Mouse (Mus musculus): Measurements from ENCODE around the gene Ppp2r3a. TPM values are rescaled to one million over a fixed set of nuclear protein-coding genes. Genes with fewer than 3 reads are reported as not detected.
A peak's percentile ranks its signal among the peaks of the same experiment; 100 is the strongest.

Gene Ppp2r3a
- polyA plus RNA-seq, 1 experiment from 2014 or later = 16.4 TPM

DNA sequence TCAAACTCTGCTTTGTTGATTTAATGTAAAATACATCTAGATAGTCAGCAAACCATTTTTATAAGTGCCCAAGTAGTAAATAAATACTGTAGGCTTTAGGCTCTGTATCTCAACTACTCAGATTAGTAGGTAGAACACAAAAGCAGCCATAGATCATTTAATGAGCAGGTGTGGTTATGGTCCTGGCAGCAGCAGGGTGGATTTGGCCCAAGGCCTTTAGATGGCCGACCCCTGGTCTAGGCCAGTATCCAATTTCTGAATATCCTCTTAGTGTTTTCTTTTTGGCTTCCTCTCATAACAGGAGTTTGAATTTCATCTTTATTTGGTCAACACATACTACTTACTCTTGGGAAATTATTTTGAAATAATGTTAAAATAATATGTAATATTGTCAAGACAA lies 46.4 kb downstream of the Ppp2r3a start:
- 71% methylated on average over 1 of the region's 1 CpGs for WGBS
- Histone ChIP-seq H3K9ac (ENCODE audit: low read length) (no peak overlapping the region), H3K9me3 (ENCODE audit: control insufficient read depth, low read length) (no peaks in the 10 kb centered on the region), H3K27me3 (ENCODE audit: control insufficient read depth, insufficient read depth, low read length) (no peaks in the 10 kb centered on the region), H3K4me3 (ENCODE audit: low read depth, low read length) (no peak overlapping the region), H3K36me3 (ENCODE audit: control insufficient read depth, insufficient read depth, low read length) (no peaks in the 10 kb centered on the region), H3K4me1 (ENCODE audit: control insufficient read depth, insufficient read depth, low read length) (no peaks in the 10 kb centered on the region; the same call in 1 of the 2 replicates), H3K27ac (ENCODE audit: low read depth, low read length) (no peak overlapping the region), H3K4me2 (ENCODE audit: low read depth) (no peak overlapping the region)
- ATAC-seq (ENCODE audit: insufficient read depth, low FRiP score, low TSS enrichment) (no peak), DNase-seq (ENCODE audit: low spot score) (no peak)

DNA sequence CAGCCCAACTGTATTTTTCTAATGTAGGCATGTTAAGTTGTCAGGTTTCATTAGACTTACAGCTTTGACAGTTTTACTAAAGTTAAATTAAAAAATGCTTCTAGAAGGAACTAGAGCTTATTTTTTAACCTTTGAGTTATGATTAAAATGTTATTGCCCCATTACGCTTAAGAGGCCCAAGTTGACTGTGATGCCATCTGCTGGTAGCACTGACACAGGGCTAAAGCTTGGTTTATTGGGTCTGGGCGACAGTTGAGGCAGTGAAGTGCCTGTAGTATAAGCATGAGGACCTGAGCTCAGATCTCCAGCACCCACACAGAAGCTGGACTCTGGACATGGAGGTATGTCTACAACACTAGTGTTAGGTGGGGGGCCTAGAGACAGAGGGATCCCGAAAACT lies 47.5 kb downstream of the Ppp2r3a start:
- DNase-seq (ENCODE audit: low spot score) (no peak), ATAC-seq (ENCODE audit: insufficient read depth, low FRiP score, low TSS enrichment) (no peak)
- Histone ChIP-seq H3K36me3 (ENCODE audit: control insufficient read depth, insufficient read depth, low read length) (no peaks in the 10 kb centered on the region), H3K4me1 (ENCODE audit: control insufficient read depth, insufficient read depth, low read length) (no peaks in the 10 kb centered on the region; the same call in 1 of the 2 replicates), H3K4me2 (ENCODE audit: low read depth) (no peak overlapping the region), H3K27ac (ENCODE audit: low read depth, low read length) (no peak overlapping the region), H3K9me3 (ENCODE audit: control insufficient read depth, low read length) (no peaks in the 10 kb centered on the region), H3K27me3 (ENCODE audit: control insufficient read depth, insufficient read depth, low read length) (no peaks in the 10 kb centered on the region), H3K9ac (ENCODE audit: low read length) (no peak overlapping the region), H3K4me3 (ENCODE audit: low read depth, low read length) (no peak overlapping the region)
- 81% methylated on average over 3 of the region's 3 CpGs for WGBS

DNA sequence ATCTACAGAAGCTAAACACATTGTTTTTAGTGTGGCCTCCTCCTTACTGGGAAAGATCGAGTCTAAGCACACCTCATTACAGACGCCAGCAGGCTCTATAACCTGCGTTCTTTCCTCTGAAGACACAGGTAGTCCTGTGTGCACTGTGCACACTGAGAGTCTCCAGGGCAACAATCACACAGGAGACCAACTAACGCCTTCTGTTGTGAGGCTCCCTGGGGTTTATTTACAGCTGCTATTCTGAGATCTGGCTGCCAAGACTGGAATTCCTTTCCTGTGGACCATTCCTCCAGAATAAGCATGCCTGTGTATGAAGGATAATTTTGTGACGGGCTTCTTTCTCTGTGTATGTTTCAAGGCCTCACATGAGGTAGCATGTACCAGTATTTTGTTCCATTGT lies 51.0 kb downstream of the Ppp2r3a start:
- no peaks in the 10 kb centered on the region; the same call in 1 of the 2 replicates for H3K4me1 ChIP-seq (ENCODE audit: control insufficient read depth, insufficient read depth, low read length)
- DNase-seq (ENCODE audit: low spot score) (no peak), ATAC-seq (ENCODE audit: insufficient read depth, low FRiP score, low TSS enrichment) (no peak)
- H3K4me2 ChIP-seq (ENCODE audit: low read depth) = no peak overlapping the region
- WGBS = 50% methylated on average over 5 of the region's 5 CpGs
- no peaks in the 10 kb centered on the region for H3K27me3 ChIP-seq (ENCODE audit: control insufficient read depth, insufficient read depth, low read length)
- no peaks in the 10 kb centered on the region for H3K9me3 ChIP-seq (ENCODE audit: control insufficient read depth, low read length)
- no peaks in the 10 kb centered on the region for H3K36me3 ChIP-seq (ENCODE audit: control insufficient read depth, insufficient read depth, low read length)
- no peak overlapping the region for H3K9ac ChIP-seq (ENCODE audit: low read length)
- H3K27ac ChIP-seq (ENCODE audit: low read depth, low read length) = no peak overlapping the region
- no peak overlapping the region for H3K4me3 ChIP-seq (ENCODE audit: low read depth, low read length)

DNA sequence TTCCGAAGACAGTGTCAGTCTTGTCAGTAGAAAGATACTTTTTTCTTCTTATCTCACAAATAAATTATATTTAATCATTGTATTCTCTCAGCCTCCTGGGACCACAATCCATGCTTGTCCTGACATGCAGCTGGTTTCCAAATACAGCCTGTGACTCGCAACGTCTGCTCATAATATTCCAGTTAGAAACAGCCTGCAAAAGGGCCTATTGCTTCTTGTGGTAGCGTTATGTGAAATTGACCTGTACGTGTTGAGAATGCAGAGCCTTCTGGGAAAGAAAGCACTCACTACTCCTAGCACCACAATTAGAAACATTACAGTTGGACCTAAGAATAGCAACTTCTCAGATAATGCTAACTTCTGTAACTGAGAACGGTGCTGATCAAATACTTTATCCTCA lies 52.8 kb downstream of the Ppp2r3a start:
- 82% methylated on average over 6 of the region's 6 CpGs for WGBS
- H3K4me1 ChIP-seq (ENCODE audit: control insufficient read depth, insufficient read depth, low read length) = no peaks in the 10 kb centered on the region; the same call in 1 of the 2 replicates

DNA sequence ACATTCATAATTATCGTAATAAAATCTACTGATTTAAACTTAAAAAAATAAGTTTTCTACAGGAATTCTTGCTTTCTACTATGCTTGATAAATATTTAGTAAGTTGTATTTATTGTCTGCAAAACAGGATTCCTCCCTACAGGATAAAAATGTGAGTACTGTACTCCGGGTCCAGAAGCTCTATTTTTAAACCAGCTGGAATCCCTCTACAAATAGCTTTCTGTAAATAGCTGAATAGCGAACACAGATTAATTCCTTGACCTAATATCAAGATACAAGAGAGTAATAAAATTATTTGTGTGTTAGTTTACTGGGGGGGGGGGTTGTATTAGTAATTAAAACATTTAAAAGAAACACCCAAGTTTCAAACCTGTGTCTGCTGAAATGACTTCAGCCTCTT lies 53.3 kb downstream of the Ppp2r3a start:
- Histone ChIP-seq H3K9ac (ENCODE audit: low read length) (no peak overlapping the region), H3K4me3 (ENCODE audit: low read depth, low read length) (no peak overlapping the region), H3K4me2 (ENCODE audit: low read depth) (no peak overlapping the region), H3K36me3 (ENCODE audit: control insufficient read depth, insufficient read depth, low read length) (no peaks in the 10 kb centered on the region), H3K9me3 (ENCODE audit: control insufficient read depth, low read length) (no peaks in the 10 kb centered on the region), H3K27ac (ENCODE audit: low read depth, low read length) (no peak overlapping the region), H3K4me1 (ENCODE audit: control insufficient read depth, insufficient read depth, low read length) (no peaks in the 10 kb centered on the region; the same call in 1 of the 2 replicates), H3K27me3 (ENCODE audit: control insufficient read depth, insufficient read depth, low read length) (no peaks in the 10 kb centered on the region)
- WGBS = 90% methylated on average over 3 of the region's 3 CpGs
- no peak for ATAC-seq (ENCODE audit: insufficient read depth, low FRiP score, low TSS enrichment)
- DNase-seq (ENCODE audit: low spot score) = no peak

More for the DNA sequence above, 52.8 kb downstream of the Ppp2r3a start:
- DNase-seq (ENCODE audit: low spot score) (no peak), ATAC-seq (ENCODE audit: insufficient read depth, low FRiP score, low TSS enrichment) (no peak)
- Histone ChIP-seq H3K27ac (ENCODE audit: low read depth, low read length) (no peak overlapping the region), H3K27me3 (ENCODE audit: control insufficient read depth, insufficient read depth, low read length) (no peaks in the 10 kb centered on the region), H3K9ac (ENCODE audit: low read length) (no peak overlapping the region), H3K4me3 (ENCODE audit: low read depth, low read length) (no peak overlapping the region), H3K4me2 (ENCODE audit: low read depth) (no peak overlapping the region), H3K9me3 (ENCODE audit: control insufficient read depth, low read length) (no peaks in the 10 kb centered on the region), H3K36me3 (ENCODE audit: control insufficient read depth, insufficient read depth, low read length) (no peaks in the 10 kb centered on the region)

DNA sequence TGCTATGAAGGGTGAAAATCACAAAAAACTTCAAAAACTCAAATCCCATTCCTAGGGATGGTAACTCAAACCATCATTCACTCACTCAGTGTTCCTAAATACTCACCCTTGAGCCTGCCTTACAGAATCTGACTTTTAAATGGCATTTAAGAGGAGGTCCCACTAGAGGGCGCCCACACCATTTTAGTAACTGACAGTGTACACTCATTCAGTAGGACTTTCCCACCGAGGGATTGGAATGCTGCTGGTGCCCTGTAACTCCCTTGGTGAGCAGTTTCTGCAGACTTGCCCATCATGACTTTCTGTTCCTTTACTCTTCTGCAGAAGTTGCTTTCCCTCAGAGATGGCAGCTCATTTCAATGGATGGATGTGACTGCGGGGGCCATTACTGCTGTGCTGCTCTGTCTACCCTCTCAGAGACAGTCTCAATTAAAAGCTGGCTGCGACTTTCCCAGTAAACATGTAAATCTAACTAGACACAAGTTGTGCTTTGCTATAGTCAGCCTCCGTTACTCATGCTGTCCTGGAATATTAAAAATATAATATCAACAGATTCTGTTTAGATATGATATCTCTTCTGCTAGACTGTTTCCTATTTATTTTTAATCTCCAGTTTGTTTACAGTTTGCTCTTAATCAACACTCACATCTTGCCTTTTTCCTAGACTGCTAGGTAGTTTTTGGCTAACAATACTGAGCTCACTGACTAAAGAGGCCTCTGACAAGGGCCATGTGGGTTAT lies 69.5 kb downstream of the Ppp2r3a start:
- no peak overlapping the region for H3K9ac ChIP-seq (ENCODE audit: low read length)
- no peak overlapping the region for H3K4me3 ChIP-seq (ENCODE audit: low read depth, low read length)
- no peaks in the 10 kb centered on the region for H3K27me3 ChIP-seq (ENCODE audit: control insufficient read depth, insufficient read depth, low read length)
- no peak overlapping the region for H3K27ac ChIP-seq (ENCODE audit: low read depth, low read length)
- 53% methylated on average over 5 of the region's 5 CpGs for WGBS
- no peaks in the 10 kb centered on the region for H3K9me3 ChIP-seq (ENCODE audit: control insufficient read depth, low read length)
- DNase-seq (ENCODE audit: low spot score) (peak; percentile 84), ATAC-seq (ENCODE audit: insufficient read depth, low FRiP score, low TSS enrichment) (no peak)
- H3K4me1 ChIP-seq (ENCODE audit: control insufficient read depth, insufficient read depth, low read length) = no peaks in the 10 kb centered on the region
- no peak overlapping the region for H3K4me2 ChIP-seq (ENCODE audit: low read depth)
- no peaks in the 10 kb centered on the region for H3K36me3 ChIP-seq (ENCODE audit: control insufficient read depth, insufficient read depth, low read length)

DNA sequence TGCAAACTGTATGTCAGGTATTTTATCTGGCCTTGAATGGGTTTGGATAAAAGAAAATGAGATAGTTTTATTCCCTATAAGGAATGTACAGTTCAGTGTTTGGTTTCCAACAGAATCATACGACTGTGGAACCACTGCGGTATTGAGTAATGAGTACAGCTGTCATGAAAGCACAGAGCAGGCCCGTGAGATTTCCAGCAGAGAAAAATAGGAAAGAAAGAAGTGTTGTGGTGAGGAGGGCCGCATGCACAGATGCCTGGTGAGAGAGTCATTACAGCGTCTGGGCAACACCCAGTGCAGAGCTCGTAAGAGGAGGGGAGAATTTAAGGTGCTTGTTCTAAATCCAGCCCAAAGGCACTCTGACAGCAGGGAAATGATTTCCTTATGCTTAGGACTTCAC lies 70.3 kb downstream of the Ppp2r3a start:
- Histone ChIP-seq H3K27ac (ENCODE audit: low read depth, low read length) (no peak overlapping the region), H3K9ac (ENCODE audit: low read length) (no peak overlapping the region), H3K27me3 (ENCODE audit: control insufficient read depth, insufficient read depth, low read length) (no peaks in the 10 kb centered on the region), H3K36me3 (ENCODE audit: control insufficient read depth, insufficient read depth, low read length) (no peaks in the 10 kb centered on the region), H3K4me3 (ENCODE audit: low read depth, low read length) (no peak overlapping the region), H3K4me1 (ENCODE audit: control insufficient read depth, insufficient read depth, low read length) (no peaks in the 10 kb centered on the region), H3K4me2 (ENCODE audit: low read depth) (no peak overlapping the region), H3K9me3 (ENCODE audit: control insufficient read depth, low read length) (no peaks in the 10 kb centered on the region)
- DNase-seq (ENCODE audit: low spot score) (no peak), ATAC-seq (ENCODE audit: insufficient read depth, low FRiP score, low TSS enrichment) (no peak)
- WGBS = 82% methylated on average over 6 of the region's 6 CpGs

DNA sequence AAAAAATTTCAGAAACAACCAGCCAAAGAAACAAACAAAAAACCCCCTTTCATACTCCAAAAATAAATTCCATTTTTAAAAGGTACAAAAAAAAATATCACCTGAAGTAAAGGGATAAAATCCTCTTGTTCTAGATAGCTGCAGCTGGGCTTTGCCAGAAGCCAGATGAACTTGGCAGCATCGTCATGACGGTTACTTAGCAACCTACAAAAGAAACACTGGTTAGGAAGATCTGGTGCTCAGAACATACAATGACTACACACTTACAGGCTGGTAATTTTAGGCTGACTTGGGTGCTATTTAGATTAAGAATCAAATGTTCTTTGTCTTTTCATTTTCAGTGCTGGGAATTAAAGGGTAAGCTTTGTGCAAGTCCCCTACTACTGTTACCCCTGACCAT lies 71.4 kb downstream of the Ppp2r3a start:
- Histone ChIP-seq H3K36me3 (ENCODE audit: control insufficient read depth, insufficient read depth, low read length) (no peaks in the 10 kb centered on the region), H3K9me3 (ENCODE audit: control insufficient read depth, low read length) (no peaks in the 10 kb centered on the region), H3K9ac (ENCODE audit: low read length) (no peak overlapping the region), H3K27me3 (ENCODE audit: control insufficient read depth, insufficient read depth, low read length) (no peaks in the 10 kb centered on the region), H3K4me1 (ENCODE audit: control insufficient read depth, insufficient read depth, low read length) (no peaks in the 10 kb centered on the region), H3K4me2 (ENCODE audit: low read depth) (no peak overlapping the region), H3K4me3 (ENCODE audit: low read depth, low read length) (no peak overlapping the region), H3K27ac (ENCODE audit: low read depth, low read length) (no peak overlapping the region)
- ATAC-seq (ENCODE audit: insufficient read depth, low FRiP score, low TSS enrichment) (no peak), DNase-seq (ENCODE audit: low spot score) (no peak)
- 84% methylated on average over 2 of the region's 2 CpGs for WGBS

DNA sequence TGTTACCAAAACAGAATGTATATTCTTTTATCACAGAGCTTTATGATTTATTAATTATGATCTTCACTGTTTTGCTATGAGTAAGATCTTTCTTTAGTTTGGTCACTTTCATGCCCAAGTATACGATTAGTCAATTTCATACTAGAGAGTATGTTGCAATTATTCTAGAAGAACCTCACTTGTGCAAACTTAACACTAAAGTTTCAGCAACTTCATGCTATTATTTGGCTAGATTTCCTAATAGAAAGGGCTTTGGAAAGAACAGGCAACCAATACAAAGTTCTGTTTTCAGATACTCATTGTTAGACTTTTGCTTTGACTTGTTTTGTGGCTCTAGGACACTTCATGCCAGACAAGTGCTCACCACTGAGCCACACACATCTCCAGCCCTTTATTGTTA lies 91.0 kb downstream of the Ppp2r3a start:
- no peaks in the 10 kb centered on the region for H3K4me1 ChIP-seq (ENCODE audit: control insufficient read depth, insufficient read depth, low read length)
- H3K27me3 ChIP-seq (ENCODE audit: control insufficient read depth, insufficient read depth, low read length) = no peaks in the 10 kb centered on the region
- DNase-seq (ENCODE audit: low spot score) = no peak

More for the DNA sequence above, 91.0 kb downstream of the Ppp2r3a start:
- no peaks in the 10 kb centered on the region for H3K9me3 ChIP-seq (ENCODE audit: control insufficient read depth, low read length)
- no peak overlapping the region for H3K4me3 ChIP-seq (ENCODE audit: low read depth, low read length)
- H3K4me2 ChIP-seq (ENCODE audit: low read depth) = no peak overlapping the region
- no peak overlapping the region for H3K27ac ChIP-seq (ENCODE audit: low read depth, low read length)
- no peak for ATAC-seq (ENCODE audit: insufficient read depth, low FRiP score, low TSS enrichment)
- WGBS = 85% methylated on average over 1 of the region's 1 CpGs
- no peaks in the 10 kb centered on the region for H3K36me3 ChIP-seq (ENCODE audit: control insufficient read depth, insufficient read depth, low read length)
- no peak overlapping the region for H3K9ac ChIP-seq (ENCODE audit: low read length)
